Mouse (Mus musculus): ENCODE results near the gene Mta3. TPM values are rescaled to one million over a fixed set of nuclear protein-coding genes. Genes with fewer than 3 reads are reported as not detected.

Mta3 gene
- polyA plus RNA-seq, 1 experiment: 30.5 TPM

DNA sequence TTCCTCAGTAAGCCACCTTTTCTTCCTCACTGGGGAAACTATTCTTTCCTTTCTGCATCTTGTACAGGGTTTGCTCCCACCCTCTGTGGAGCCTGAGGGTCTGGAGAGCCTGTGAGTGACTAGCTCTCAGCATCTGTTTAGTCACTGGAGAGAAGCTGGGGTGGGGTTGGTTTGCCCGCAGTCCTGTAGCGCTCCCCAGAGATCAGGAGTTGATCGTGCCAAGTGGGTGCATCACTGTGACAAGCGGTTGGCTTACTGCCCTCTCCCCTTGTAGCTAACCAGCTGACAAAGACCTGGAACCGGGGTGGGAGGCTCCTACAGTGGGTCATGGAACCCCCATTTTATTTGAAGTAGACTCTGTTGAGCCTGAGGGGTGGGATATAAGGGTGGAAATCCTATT is 114.7 kb downstream of the Mta3 start:
- Histone ChIP-seq H3K4me3 (ENCODE audit: extremely low read depth, insufficient read depth, insufficient read length) (no peak overlapping the region), H3K36me3 (ENCODE audit: control insufficient read depth, insufficient read depth, low read length) (peaks cover 2% of the 10 kb centered on the region; the same call in 1 of the 2 replicates), H3K27ac (ENCODE audit: insufficient read depth, low read length) (no peak overlapping the region), H3K4me1 (ENCODE audit: control insufficient read depth, insufficient read depth, insufficient read length) (peaks cover 23% of the 10 kb centered on the region; the same call in 1 of the 2 replicates), H3K27me3 (ENCODE audit: control insufficient read depth, insufficient read depth, low read length) (no peaks in the 10 kb centered on the region)
- WGBS: 68% methylated on average over 5 of the region's 5 CpGs
- DNase-seq (ENCODE audit: low read depth in 1 of 2, low spot score in 2 of 2): no peak
- TF ChIP-seq CTCF (IDR thresholded peaks at IDR 0.05; ENCODE audit: extremely low read depth, insufficient read depth, insufficient read length, insufficient replicate concordance): no peak
- TF ChIP-seq POLR2A (IDR thresholded peaks at IDR 0.05; ENCODE audit: low read depth, low read length): no peak

DNA sequence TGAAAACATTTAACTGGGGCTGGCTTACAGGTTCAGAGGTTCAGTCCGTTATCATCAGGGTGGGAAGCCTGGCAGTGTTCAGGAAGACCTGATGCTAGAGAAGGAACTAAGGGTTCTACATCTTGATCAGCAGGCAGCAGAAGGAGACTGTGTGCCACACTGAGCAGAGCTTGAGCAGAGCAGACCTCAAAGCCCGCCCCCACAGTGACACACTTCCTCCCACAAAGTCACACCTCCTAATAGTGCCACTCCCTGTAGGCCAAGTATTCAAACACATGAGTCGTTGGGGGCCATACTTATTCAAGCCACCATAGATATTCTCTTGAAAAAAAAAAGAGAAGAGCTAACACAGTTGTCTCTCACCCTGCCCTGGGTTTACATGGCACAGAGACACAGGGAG is 115.9 kb downstream of the Mta3 start:
- H3K27ac ChIP-seq (ENCODE audit: insufficient read depth, low read length): no peak overlapping the region
- TF ChIP-seq POLR2A (IDR thresholded peaks at IDR 0.05; ENCODE audit: low read depth, low read length) (no peak), CTCF (IDR thresholded peaks at IDR 0.05; ENCODE audit: extremely low read depth, insufficient read depth, insufficient read length, insufficient replicate concordance) (no peak)
- 83% methylated on average over 3 of the region's 3 CpGs for WGBS
- no peak overlapping the region for H3K4me3 ChIP-seq (ENCODE audit: extremely low read depth, insufficient read depth, insufficient read length)
- H3K36me3 ChIP-seq (ENCODE audit: control insufficient read depth, insufficient read depth, low read length): peaks cover 2% of the 10 kb centered on the region; the same call in 1 of the 2 replicates
- H3K27me3 ChIP-seq (ENCODE audit: control insufficient read depth, insufficient read depth, low read length): no peaks in the 10 kb centered on the region
- H3K4me1 ChIP-seq (ENCODE audit: control insufficient read depth, insufficient read depth, insufficient read length): peaks cover 17% of the 10 kb centered on the region; the same call in 1 of the 2 replicates
- no peak for DNase-seq (ENCODE audit: low read depth in 1 of 2, low spot score in 2 of 2)

DNA sequence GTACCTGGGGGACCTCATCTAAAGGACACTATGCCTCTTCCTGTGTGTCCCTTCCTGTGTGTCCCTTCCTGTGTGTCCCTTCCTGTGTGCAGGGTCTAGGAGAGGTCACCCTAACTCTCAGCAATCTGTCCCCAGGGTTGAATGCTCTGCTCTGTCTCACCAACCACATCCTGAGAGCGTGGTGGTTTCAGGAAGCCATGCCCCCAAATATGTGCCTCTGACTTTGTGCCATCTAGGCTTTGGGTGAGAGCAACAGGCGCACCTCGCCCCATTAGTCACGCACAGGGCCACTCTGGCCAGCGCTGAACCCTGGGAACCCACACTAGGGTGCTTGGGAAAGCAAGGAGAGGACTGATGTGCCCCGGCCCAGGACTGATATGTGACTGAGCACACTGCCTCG is 117.9 kb downstream of the Mta3 start:
- H3K4me1 ChIP-seq (ENCODE audit: control insufficient read depth, insufficient read depth, insufficient read length): peaks cover 26% of the 10 kb centered on the region; the same call in 1 of the 2 replicates
- DNase-seq (ENCODE audit: low read depth in 1 of 2, low spot score in 2 of 2): peak in 1 of 2 experiments; percentile 46
- peak overlapping the region; percentile 46 for H3K27ac ChIP-seq (ENCODE audit: insufficient read depth, low read length)
- TF ChIP-seq POLR2A (IDR thresholded peaks at IDR 0.05; ENCODE audit: low read depth, low read length): no peak
- TF ChIP-seq CTCF (IDR thresholded peaks at IDR 0.05; ENCODE audit: extremely low read depth, insufficient read depth, insufficient read length, insufficient replicate concordance): no peak
- 11% methylated on average over 7 of the region's 7 CpGs for WGBS
- no peaks in the 10 kb centered on the region for H3K27me3 ChIP-seq (ENCODE audit: control insufficient read depth, insufficient read depth, low read length)
- H3K4me3 ChIP-seq (ENCODE audit: extremely low read depth, insufficient read depth, insufficient read length): no peak overlapping the region
- H3K36me3 ChIP-seq (ENCODE audit: control insufficient read depth, insufficient read depth, low read length): no peaks in the 10 kb centered on the region

DNA sequence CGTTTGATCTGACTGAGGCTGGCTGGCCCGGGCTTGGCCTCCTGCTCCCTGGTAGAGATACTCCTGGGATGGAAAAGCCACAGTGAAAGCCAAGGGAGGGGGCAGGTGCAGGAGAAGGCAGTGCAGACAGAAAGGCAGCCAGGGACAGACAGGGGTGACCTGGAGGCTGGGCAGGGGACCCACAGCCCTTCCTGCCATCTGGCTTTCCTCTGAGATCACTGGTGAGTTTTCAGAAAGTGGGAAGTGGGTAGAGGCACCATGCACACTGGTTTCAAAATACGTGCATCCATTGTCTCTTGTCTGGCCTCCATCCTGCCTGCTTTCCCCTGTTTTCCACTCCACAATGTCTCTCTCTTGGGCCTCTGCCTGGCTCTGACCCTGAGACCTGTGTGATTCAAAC is 123.4 kb downstream of the Mta3 start:
- Histone ChIP-seq H3K4me3 (ENCODE audit: extremely low read depth, insufficient read depth, insufficient read length) (no peak overlapping the region), H3K4me1 (ENCODE audit: control insufficient read depth, insufficient read depth, insufficient read length) (peaks cover 58% of the 10 kb centered on the region; the same call in 1 of the 2 replicates), H3K36me3 (ENCODE audit: control insufficient read depth, insufficient read depth, low read length) (no peaks in the 10 kb centered on the region; the same call in 1 of the 2 replicates), H3K27me3 (ENCODE audit: control insufficient read depth, insufficient read depth, low read length) (no peaks in the 10 kb centered on the region), H3K27ac (ENCODE audit: insufficient read depth, low read length) (peak overlapping the region; percentile 79)
- TF ChIP-seq CTCF (IDR thresholded peaks at IDR 0.05; ENCODE audit: extremely low read depth, insufficient read depth, insufficient read length, insufficient replicate concordance) (no peak), POLR2A (IDR thresholded peaks at IDR 0.05; ENCODE audit: low read depth, low read length) (no peak)
- 40% methylated on average over 3 of the region's 3 CpGs for WGBS
- DNase-seq (ENCODE audit: low read depth in 1 of 2, low spot score in 2 of 2): no peak

DNA sequence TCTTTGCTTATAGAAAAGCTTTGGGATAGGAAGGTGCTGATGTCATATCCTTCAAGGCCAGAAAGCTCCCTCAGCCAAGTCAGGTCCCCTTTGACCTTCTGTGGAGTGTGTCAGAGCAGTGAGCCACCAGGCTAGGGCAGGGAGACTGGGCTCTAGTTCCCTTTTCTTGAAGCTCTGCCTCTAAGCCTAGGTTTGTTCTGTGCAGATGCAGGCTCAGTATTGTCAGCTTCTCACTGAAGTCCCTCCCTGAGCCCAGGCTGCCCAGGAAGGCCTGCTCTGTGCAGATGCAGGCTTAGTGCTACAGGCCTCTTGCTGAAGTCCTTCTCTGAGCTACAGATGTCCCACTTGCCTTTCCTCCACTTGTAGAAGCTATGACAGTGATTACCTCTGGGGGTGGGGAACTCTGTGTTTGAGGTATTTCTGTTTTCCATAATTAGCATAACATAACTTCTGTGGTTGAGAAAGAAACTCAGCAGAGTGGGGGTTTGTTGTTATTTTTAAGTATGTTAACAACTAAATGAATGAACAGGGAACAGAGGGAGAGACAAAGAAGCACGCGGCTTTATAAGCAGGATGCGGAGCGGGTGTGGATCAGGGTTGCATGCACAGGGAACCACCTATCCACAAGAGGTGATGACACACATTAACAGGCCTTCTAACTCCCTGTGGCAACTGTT is 124.8 kb downstream of the Mta3 start:
- no peak overlapping the region for H3K4me3 ChIP-seq (ENCODE audit: extremely low read depth, insufficient read depth, insufficient read length)
- DNase-seq (ENCODE audit: low read depth in 1 of 2, low spot score in 2 of 2): peak; percentile 44 to 56
- H3K36me3 ChIP-seq (ENCODE audit: control insufficient read depth, insufficient read depth, low read length): peaks cover 8% of the 10 kb centered on the region
- H3K4me1 ChIP-seq (ENCODE audit: control insufficient read depth, insufficient read depth, insufficient read length): peaks cover 62% of the 10 kb centered on the region; the same call in 1 of the 2 replicates
- 67% methylated on average over 4 of the region's 4 CpGs for WGBS
- TF ChIP-seq CTCF (IDR thresholded peaks at IDR 0.05; ENCODE audit: extremely low read depth, insufficient read depth, insufficient read length, insufficient replicate concordance) (no peak), POLR2A (IDR thresholded peaks at IDR 0.05; ENCODE audit: low read depth, low read length) (no peak)
- no peaks in the 10 kb centered on the region for H3K27me3 ChIP-seq (ENCODE audit: control insufficient read depth, insufficient read depth, low read length)
- H3K27ac ChIP-seq (ENCODE audit: insufficient read depth, low read length): peak overlapping the region; percentile 79

DNA sequence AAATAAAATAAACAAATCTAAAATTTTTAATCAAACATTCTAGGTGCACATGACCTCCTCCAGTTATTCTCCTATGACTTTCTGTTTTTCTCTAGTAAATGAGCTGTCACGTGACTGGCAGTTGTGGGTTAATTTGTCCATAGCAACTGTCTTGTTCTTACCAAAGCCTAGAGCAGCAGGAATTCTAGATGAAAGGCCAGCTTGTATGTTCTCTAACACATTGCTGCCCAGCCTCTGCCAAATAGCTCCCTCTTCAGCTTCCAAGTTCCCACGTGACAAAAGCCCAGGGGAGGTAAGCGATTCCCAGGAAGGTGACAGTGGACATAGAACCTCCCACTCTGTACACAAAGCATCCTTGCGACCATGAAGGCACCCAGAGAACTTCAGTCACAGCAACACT is 128.2 kb downstream of the Mta3 start:
- Histone ChIP-seq H3K27me3 (ENCODE audit: control insufficient read depth, insufficient read depth, low read length) (no peaks in the 10 kb centered on the region), H3K36me3 (ENCODE audit: control insufficient read depth, insufficient read depth, low read length) (peaks cover 14% of the 10 kb centered on the region), H3K27ac (ENCODE audit: insufficient read depth, low read length) (no peak overlapping the region; the same call in 1 of the 2 replicates), H3K4me3 (ENCODE audit: extremely low read depth, insufficient read depth, insufficient read length) (no peak overlapping the region), H3K4me1 (ENCODE audit: control insufficient read depth, insufficient read depth, insufficient read length) (peaks cover 50% of the 10 kb centered on the region; the same call in 1 of the 2 replicates)
- no peak for TF ChIP-seq CTCF (IDR thresholded peaks at IDR 0.05; ENCODE audit: extremely low read depth, insufficient read depth, insufficient read length, insufficient replicate concordance)
- no peak for TF ChIP-seq POLR2A (IDR thresholded peaks at IDR 0.05; ENCODE audit: low read depth, low read length)
- WGBS: 87% methylated on average over 4 of the region's 4 CpGs
- DNase-seq (ENCODE audit: low read depth in 1 of 2, low spot score in 2 of 2): no peak

DNA sequence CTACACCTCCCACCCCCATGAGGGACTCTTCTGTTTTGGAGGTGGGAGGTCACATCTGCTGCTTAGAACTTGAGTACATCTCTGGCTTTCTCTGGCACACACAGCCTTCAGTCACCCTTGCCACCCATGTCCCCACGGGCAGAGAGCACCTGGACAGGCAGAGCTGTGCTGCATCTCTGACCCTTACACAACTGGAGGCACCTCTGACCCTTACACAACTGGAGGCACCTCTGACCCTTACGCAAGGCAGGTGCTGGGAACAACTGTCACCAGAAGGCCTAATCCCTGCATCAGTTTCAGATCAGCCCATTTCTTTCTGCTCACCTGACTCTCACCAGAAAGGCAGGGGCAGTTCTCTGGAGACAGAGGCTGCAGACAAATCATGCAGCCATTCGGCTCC is 130.1 kb downstream of the Mta3 start:
- Histone ChIP-seq H3K36me3 (ENCODE audit: control insufficient read depth, insufficient read depth, low read length) (peaks cover 14% of the 10 kb centered on the region), H3K27ac (ENCODE audit: insufficient read depth, low read length) (no peak overlapping the region), H3K4me1 (ENCODE audit: control insufficient read depth, insufficient read depth, insufficient read length) (peaks cover 34% of the 10 kb centered on the region; the same call in 1 of the 2 replicates), H3K27me3 (ENCODE audit: control insufficient read depth, insufficient read depth, low read length) (no peaks in the 10 kb centered on the region), H3K4me3 (ENCODE audit: extremely low read depth, insufficient read depth, insufficient read length) (no peak overlapping the region)
- 87% methylated on average over 3 of the region's 3 CpGs for WGBS
- TF ChIP-seq CTCF (IDR thresholded peaks at IDR 0.05; ENCODE audit: extremely low read depth, insufficient read depth, insufficient read length, insufficient replicate concordance) (no peak), POLR2A (IDR thresholded peaks at IDR 0.05; ENCODE audit: low read depth, low read length) (no peak)
- DNase-seq (ENCODE audit: low read depth in 1 of 2, low spot score in 2 of 2): no peak
